Mouse (Mus musculus) forebrain, embryonic 14.5 days (tissue): Measurements from ENCODE around the gene Sost. TPM values are rescaled to one million over a fixed set of nuclear protein-coding genes. Genes with fewer than 3 reads are reported as not detected.
"Not testable (repeated sequence)": the region's sequence is repeated elsewhere in the genome, so short reads cannot be mapped to it uniquely, and the experiment has no call there.

ENCODE experiments used
- ATAC-seq: fragments of 200-750 bp; cut with Nextera tagmentation; 2 replicates; pipeline ENCODE4 v1.8.0; 2017; ENCODE audit warnings: mild to moderate bottlenecking, moderate library complexity
- DNase-seq: peaks from one replicate; pipeline ENCODE4 v3.0.0-alpha.2; 2015; ENCODE audit warnings: low spot score
- H3K27ac ChIP-seq: fragments of 300-500 bp; sonication (generic); 2 replicates; pipeline ENCODE4 v1.5.1; 2014; ENCODE audit warnings: low read depth, mild to moderate bottlenecking, control low read depth, low read length, moderate library complexity
- H3K27me3 ChIP-seq: fragments of 300-500 bp; sonication (generic); replicated peaks from 2 replicates; pipeline ENCODE4 v1.6.1; 2014; ENCODE audit warnings: low read length, control low read depth, mixed read lengths; ENCODE audit not compliant: control insufficient read depth, insufficient read depth
- H3K36me3 ChIP-seq: fragments of 300-500 bp; sonication (generic); 2 replicates; pipeline ENCODE4 v1.6.1; 2014; ENCODE audit warnings: low read length, control low read depth; ENCODE audit not compliant: control insufficient read depth, insufficient read depth
- H3K4me1 ChIP-seq: fragments of 300-500 bp; sonication (generic); 2 replicates; pipeline ENCODE4 v1.6.1; 2014; ENCODE audit warnings: antibody characterized with exemption, low read length, control low read depth; ENCODE audit not compliant: control insufficient read depth, insufficient read depth
- H3K4me2 ChIP-seq: fragments of 300-500 bp; sonication (generic); 2 replicates; pipeline ENCODE4 v1.6.1; 2014; ENCODE audit warnings: mild to moderate bottlenecking, control low read depth, low read length
- H3K4me3 ChIP-seq: fragments of 300-500 bp; sonication (generic); 2 replicates; pipeline ENCODE4 v1.5.1; 2014; ENCODE audit warnings: low read depth, low read length, control low read depth
- H3K9ac ChIP-seq: fragments of 300-500 bp; sonication (generic); 2 replicates; pipeline ENCODE4 v1.6.1; 2014; ENCODE audit warnings: mild to moderate bottlenecking, low read length, control low read depth, moderate library complexity
- H3K9me3 ChIP-seq: fragments of 300-500 bp; sonication (generic); replicated peaks from 2 replicates; pipeline ENCODE4 v1.6.1; 2016; ENCODE audit warnings: low read length, control low read depth, mixed read lengths; ENCODE audit not compliant: control insufficient read depth
- WGBS: fragments of 180-500 bp; shearing (Covaris S2); extraction: QIAGEN DNeasy Blood & Tissue Kit; methylation state at CpG from one replicate; pipeline ENCODE4 v1.1.7; 2014; 5-methylcytosine and 5-hydroxymethylcytosine counted together
- polyA plus RNA-seq: library from polyadenylated mRNA; unstranded; fragments of >200 nt; fragmentation: Nextera tagmentation; extraction: Ambion mirVana; gene quantifications from 2 replicates; pipeline ENCODE4 v1.2.1, GENCODE M21; 2014

Gene Sost
- polyA plus RNA-seq, 1 experiment from 2014 or later = not detected

GRCm38 (mm10) chr11:101986913-101987312, 20.1 kb upstream of the Sost start, which contains the start of gene Dusp3:
TSS of gene Dusp3 (minus strand) at chr11:101987013.
- 0 out of 2 replicates have a peak, but pooled peaks cover 5% of the 10 kb centered on the region for H3K4me1 ChIP-seq
- 75% methylated on average over 3 of the region's 3 CpGs for WGBS
- no peak for ATAC-seq
- no peak within 1 kb of the TSS for H3K27ac ChIP-seq
- H3K36me3 ChIP-seq = no peaks in the 10 kb centered on the region
- no peak within 1 kb of the TSS for H3K4me3 ChIP-seq
- no peak within 1 kb of the TSS for H3K9ac ChIP-seq
- no peak within 1 kb of the TSS for H3K4me2 ChIP-seq
- H3K9me3 ChIP-seq = no peaks in the 10 kb centered on the region
- H3K27me3 ChIP-seq = no peaks in the 10 kb centered on the region
- DNase-seq = no peak

- Histone ChIP-seq H3K27ac (no peak overlapping the region), H3K27me3 (no peaks in the 10 kb centered on the region), H3K9me3 (no peaks in the 10 kb centered on the region), H3K4me2 (no peak overlapping the region), H3K4me1 (0 out of 2 replicates have a peak, but pooled peaks cover 5% of the 10 kb centered on the region), H3K36me3 (no peaks in the 10 kb centered on the region), H3K4me3 (no peak overlapping the region), H3K9ac (no peak overlapping the region)
- DNase-seq (peak; percentile 92), ATAC-seq (peak; percentile 47)
- WGBS = 6% methylated on average over 10 of the region's 10 CpGs
These were observed 19.2 kb upstream of the Sost start for GRCm38 (mm10) chr11:101985990-101986389.

GRCm38 (mm10) chr11:101985450-101985849, 18.6 kb upstream of the Sost start:
- H3K9ac ChIP-seq, H3K9me3 ChIP-seq, DNase-seq, H3K27me3 ChIP-seq, H3K4me1 ChIP-seq, ATAC-seq, H3K4me3 ChIP-seq, H3K36me3 ChIP-seq, H3K27ac ChIP-seq, H3K4me2 ChIP-seq: not testable (repeated sequence)
- whole genome bisulfite sequencing = 73% methylated on average over 6 of the region's 6 CpGs

GRCm38 (mm10) chr11:101984054-101985025, 17.5 kb upstream of the Sost start, which contains the start of gene Cfap97d1:
TSS of gene Cfap97d1 (plus strand) at chr11:101984279.
- Histone ChIP-seq H3K4me2 (peak within 1 kb of the TSS; percentile 99), H3K9ac (peak within 1 kb of the TSS; percentile 74), H3K4me1 (0 out of 2 replicates have a peak, but pooled peaks cover 5% of the 10 kb centered on the region), H3K27ac (peak within 1 kb of the TSS; percentile 44; the same call in 1 of the 2 replicates), H3K27me3 (no peaks in the 10 kb centered on the region), H3K4me3 (peak within 1 kb of the TSS; percentile 58), H3K36me3 (no peaks in the 10 kb centered on the region), H3K9me3 (no peaks in the 10 kb centered on the region)
- ATAC-seq (peak; percentile 71), DNase-seq (peak; percentile 95)
- WGBS = under 1% methylated on average over 66 of the region's 71 CpGs

- H3K9ac ChIP-seq = no peak overlapping the region
- H3K4me3 ChIP-seq = peak overlapping the region; percentile 58; the same call in 1 of the 2 replicates
- ATAC-seq (no peak), DNase-seq (no peak)
- H3K4me1 ChIP-seq = 0 out of 2 replicates have a peak, but pooled peaks cover 5% of the 10 kb centered on the region
- H3K9me3 ChIP-seq = no peaks in the 10 kb centered on the region
- WGBS = 78% methylated on average over 10 of the region's 10 CpGs
- H3K36me3 ChIP-seq = no peaks in the 10 kb centered on the region
- H3K27me3 ChIP-seq = no peaks in the 10 kb centered on the region
- peak overlapping the region; percentile 99 for H3K4me2 ChIP-seq
- no peak overlapping the region for H3K27ac ChIP-seq
These were observed 16.7 kb upstream of the Sost start for GRCm38 (mm10) chr11:101983431-101983921.

- Histone ChIP-seq H3K9me3 (no peaks in the 10 kb centered on the region), H3K4me3 (no peak overlapping the region), H3K27ac (no peak overlapping the region), H3K36me3 (no peaks in the 10 kb centered on the region), H3K9ac (no peak overlapping the region), H3K4me1 (0 out of 2 replicates have a peak, but pooled peaks cover 5% of the 10 kb centered on the region), H3K4me2 (no peak overlapping the region), H3K27me3 (no peaks in the 10 kb centered on the region)
- 74% methylated on average over 6 of the region's 6 CpGs for WGBS
- ATAC-seq (no peak), DNase-seq (no peak)
These were observed 16.2 kb upstream of the Sost start for GRCm38 (mm10) chr11:101982981-101983411.

- H3K36me3 ChIP-seq = no peaks in the 10 kb centered on the region
- DNase-seq (no peak), ATAC-seq (no peak)
- no peak overlapping the region for H3K4me3 ChIP-seq
- H3K9me3 ChIP-seq = no peaks in the 10 kb centered on the region
- WGBS = 91% methylated on average over 12 of the region's 12 CpGs
- no peak overlapping the region for H3K9ac ChIP-seq
- no peak overlapping the region for H3K27ac ChIP-seq
- no peak overlapping the region for H3K4me2 ChIP-seq
- H3K4me1 ChIP-seq = 0 out of 2 replicates have a peak, but pooled peaks cover 3% of the 10 kb centered on the region
- no peaks in the 10 kb centered on the region for H3K27me3 ChIP-seq
These were observed 15.0 kb upstream of the Sost start for GRCm38 (mm10) chr11:101981850-101982249.

GRCm38 (mm10) chr11:101980603-101981157, 13.9 kb upstream of the Sost start:
- no peaks in the 10 kb centered on the region for H3K9me3 ChIP-seq

More at GRCm38 (mm10) chr11:101980603-101981157, 13.9 kb upstream of the Sost start:
- no peak overlapping the region for H3K9ac ChIP-seq
- no peaks in the 10 kb centered on the region for H3K36me3 ChIP-seq
- 0 out of 2 replicates have a peak, but pooled peaks cover 3% of the 10 kb centered on the region for H3K4me1 ChIP-seq
- no peak for ATAC-seq
- no peak overlapping the region for H3K4me2 ChIP-seq
- 81% methylated on average over 9 of the region's 9 CpGs for WGBS
- no peak overlapping the region for H3K27ac ChIP-seq
- no peak for DNase-seq
- H3K4me3 ChIP-seq = no peak overlapping the region
- no peaks in the 10 kb centered on the region for H3K27me3 ChIP-seq
